Mouse (Mus musculus) erythroblast, embryonic 14.5 days (primary cell): ENCODE measurements around the gene Ankzf1.

ENCODE experiments used
- GATA1 ChIP-seq: IDR thresholded peaks from 2 replicates; pipeline ENCODE4 v1.6.1; 2012; ENCODE audit warnings: low read length, inconsistent platforms, mixed read lengths
- TAL1 ChIP-seq: IDR thresholded peaks from 3 replicates; pipeline ENCODE4 v1.6.1; 2012; ENCODE audit warnings: low read length, inconsistent platforms, mixed read lengths

DNA sequence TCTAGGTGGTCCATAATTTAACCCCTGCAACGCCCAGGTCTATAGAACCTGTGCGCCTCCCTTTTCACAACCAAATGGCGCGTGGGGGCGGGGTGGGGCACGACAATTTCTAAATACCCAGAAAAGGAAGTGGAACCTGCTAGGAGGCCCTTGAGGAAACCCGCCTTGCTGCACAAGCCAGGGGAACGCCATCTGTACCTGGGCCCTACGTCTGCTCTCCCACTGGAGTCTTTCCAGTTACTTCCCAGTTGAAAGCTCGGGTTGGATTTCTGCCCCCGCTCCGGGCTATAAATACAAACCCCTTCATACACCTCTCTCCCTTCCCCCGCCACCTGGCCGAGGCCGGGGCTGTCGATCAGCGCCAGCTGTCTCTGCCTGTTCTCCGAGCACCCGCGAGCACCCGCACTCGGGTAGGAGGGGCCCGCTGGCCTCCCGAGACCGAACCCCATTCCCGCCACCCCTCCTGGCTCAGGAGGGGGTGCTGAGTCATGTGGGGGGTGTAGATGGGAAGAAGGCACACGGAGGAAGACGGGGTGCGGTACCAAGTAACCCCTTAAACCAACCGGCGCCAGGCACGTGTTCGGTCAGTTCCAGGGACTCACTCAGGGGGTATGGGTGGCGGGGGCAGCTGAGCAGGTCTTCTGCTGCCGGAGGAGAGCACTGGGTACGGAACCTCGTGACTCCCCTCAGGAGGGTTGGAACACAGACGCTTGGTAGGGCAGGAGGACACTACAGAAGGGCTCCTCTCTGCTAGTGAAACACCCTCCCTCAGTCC is 26.5 kb downstream of the Ankzf1 start:
- TF ChIP-seq TAL1 (no peak), GATA1 (no peak)
